Mouse (Mus musculus) megakaryocyte, adult 5-6 weeks (primary cell): Measurements from ENCODE around the gene Cables2. TPM values are rescaled to one million over a fixed set of nuclear protein-coding genes. Genes with fewer than 3 reads are reported as not detected.
A peak's percentile ranks its signal among the peaks of the same experiment; 100 is the strongest.

Source experiments
- ATAC-seq: 2 replicates; pipeline ENCODE4 v1.8.0; 2016; ENCODE audit warnings: mild to moderate bottlenecking, inconsistent platforms; ENCODE audit not compliant: poor library complexity, severe bottlenecking
- total RNA-seq, 2 experiments: library from RNA; stranded (forward) in 1 of 2; stranded (reverse) in 1 of 2; fragments of 153-499, 151-499 nt in 1 of 2; fragments of 221-1000, 200-1000 nt in 1 of 2; gene quantifications; 2 replicates each; pipeline versions ENCODE4 v1.2.3 to v1.2.4; 2015 to 2017

Gene Cables2
- total RNA-seq, 2 experiments from 2014 or later = 12.1 to 16.0 TPM

- ATAC-seq = peak; percentile 49
Observed at GRCm38 (mm10) chr2:180256296-180257000, 16.8 kb downstream of the Cables2 start.

- no peak for ATAC-seq
Observed at GRCm38 (mm10) chr2:180255701-180256100, 17.6 kb downstream of the Cables2 start.

GRCm38 (mm10) chr2:180254436-180255209 lies 18.7 kb downstream of the Cables2 start:
- ATAC-seq = no peak

GRCm38 (mm10) chr2:180251838-180252237 lies 21.5 kb downstream of the Cables2 start:
- ATAC-seq = no peak

GRCm38 (mm10) chr2:180250930-180251611 lies 22.2 kb downstream of the Cables2 start:
- peak; percentile 93 for ATAC-seq

- no peak for ATAC-seq
Observed at GRCm38 (mm10) chr2:180248947-180249660, 24.2 kb downstream of the Cables2 start.

GRCm38 (mm10) chr2:180247916-180248315 lies 25.4 kb downstream of the Cables2 start:
- ATAC-seq = no peak

- no peak for ATAC-seq
Observed at GRCm38 (mm10) chr2:180243108-180243507, 30.2 kb downstream of the Cables2 start.

GRCm38 (mm10) chr2:180238591-180238990 lies 34.7 kb downstream of the Cables2 start:
- no peak for ATAC-seq

GRCm38 (mm10) chr2:180237601-180238345 lies 35.5 kb downstream of the Cables2 start:
- ATAC-seq = no peak

- peak; percentile 20; the same call in 1 of the 2 replicates for ATAC-seq
Observed at GRCm38 (mm10) chr2:180236930-180237329, 36.4 kb downstream of the Cables2 start.

GRCm38 (mm10) chr2:180236500-180236899 lies 36.8 kb downstream of the Cables2 start:
- ATAC-seq = no peak

GRCm38 (mm10) chr2:180235788-180236187 lies 37.5 kb downstream of the Cables2 start:
- no peak for ATAC-seq

- ATAC-seq = no peak
Observed at GRCm38 (mm10) chr2:180234980-180235379, 38.3 kb downstream of the Cables2 start.

GRCm38 (mm10) chr2:180234353-180234752 lies 38.9 kb downstream of the Cables2 start:
- no peak for ATAC-seq

- peak; percentile 54 for ATAC-seq
Observed at GRCm38 (mm10) chr2:180233101-180233904, 40.0 kb downstream of the Cables2 start.

- ATAC-seq = no peak
Observed at GRCm38 (mm10) chr2:180230482-180230881, 42.8 kb downstream of the Cables2 start.

- ATAC-seq = no peak
Observed at GRCm38 (mm10) chr2:180229129-180229528, 44.2 kb downstream of the Cables2 start.

GRCm38 (mm10) chr2:180228592-180228991 lies 44.7 kb downstream of the Cables2 start:
- no peak for ATAC-seq
